Mouse (Mus musculus) cerebellum, postnatal 25 days (tissue): ENCODE data around the gene Psenen.
A peak's percentile ranks its signal among the peaks of the same experiment; 100 is the strongest.

Experiments
- DNase-seq, 2 experiments: peaks; one replicate each; pipeline ENCODE4 v3.0.0; 2021; ENCODE audit warnings: mixed read lengths in 2 of 2

The Psenen gene

GRCm38 (mm10) chr7:30588676-30589434, 25.4 kb upstream of the Psenen start, which contains the start of gene Kmt2b:
TSS of gene Kmt2b (minus strand) at chr7:30588726.
- DNase-seq = peak; percentile 96 to 98

- DNase-seq = peak in 1 of 2 experiments; percentile 81
Observed at GRCm38 (mm10) chr7:30587842-30588667, 24.6 kb upstream of the Psenen start.

- no peak for DNase-seq
Observed at GRCm38 (mm10) chr7:30586455-30587020, 23.1 kb upstream of the Psenen start.

- no peak for DNase-seq
Observed at GRCm38 (mm10) chr7:30585170-30585569, 21.7 kb upstream of the Psenen start.

- DNase-seq = no peak
Observed at GRCm38 (mm10) chr7:30584339-30584738, 20.9 kb upstream of the Psenen start.

- no peak for DNase-seq
Observed at GRCm38 (mm10) chr7:30581547-30581946, 18.1 kb upstream of the Psenen start.

GRCm38 (mm10) chr7:30579950-30580349, 16.5 kb upstream of the Psenen start:
- no peak for DNase-seq

GRCm38 (mm10) chr7:30572969-30573368, 9.5 kb upstream of the Psenen start:
- DNase-seq = peak; percentile 87 to 91

- DNase-seq = no peak
Observed at GRCm38 (mm10) chr7:30572389-30572788, 9.0 kb upstream of the Psenen start.

GRCm38 (mm10) chr7:30567555-30567954, 4.1 kb upstream of the Psenen start:
- DNase-seq = no peak

GRCm38 (mm10) chr7:30566033-30566432, 2.6 kb upstream of the Psenen start:
- no peak for DNase-seq

- DNase-seq = no peak
Observed at GRCm38 (mm10) chr7:30564970-30565571, 1.6 kb upstream of the Psenen start, which contains the start of gene Igflr1. TSS of gene Igflr1 (plus strand) at chr7:30565427.

GRCm38 (mm10) chr7:30563906-30564280, 466 bp upstream of the Psenen start:
- no peak for DNase-seq

- DNase-seq = no peak
Observed at GRCm38 (mm10) chr7:30562526-30563116, 806 bp downstream of the Psenen start.

- DNase-seq = no peak
Observed at GRCm38 (mm10) chr7:30560296-30560695, 3.1 kb downstream of the Psenen start.

- peak; percentile 98 to 99 for DNase-seq
Observed at GRCm38 (mm10) chr7:30559443-30559954, 3.9 kb downstream of the Psenen start, which contains the start of gene Lin37. TSS of gene Lin37 (minus strand) at chr7:30559838.

GRCm38 (mm10) chr7:30558656-30559442, 4.6 kb downstream of the Psenen start:
- no peak for DNase-seq

GRCm38 (mm10) chr7:30557901-30558514, 5.4 kb downstream of the Psenen start:
- DNase-seq = no peak

GRCm38 (mm10) chr7:30556894-30557536, 6.4 kb downstream of the Psenen start:
- peak in 1 of 2 experiments; percentile 45 for DNase-seq
